Mouse (Mus musculus): Measurements from ENCODE around the gene C1qtnf7. TPM values are rescaled to one million over a fixed set of nuclear protein-coding genes. Genes with fewer than 3 reads are reported as not detected.

Gene C1qtnf7
- polyA plus RNA-seq (2015; fragmentation: Nextera tagmentation; extraction: Ambion mirVana): 45.5 and 47.8 TPM in 2 replicates

DNA sequence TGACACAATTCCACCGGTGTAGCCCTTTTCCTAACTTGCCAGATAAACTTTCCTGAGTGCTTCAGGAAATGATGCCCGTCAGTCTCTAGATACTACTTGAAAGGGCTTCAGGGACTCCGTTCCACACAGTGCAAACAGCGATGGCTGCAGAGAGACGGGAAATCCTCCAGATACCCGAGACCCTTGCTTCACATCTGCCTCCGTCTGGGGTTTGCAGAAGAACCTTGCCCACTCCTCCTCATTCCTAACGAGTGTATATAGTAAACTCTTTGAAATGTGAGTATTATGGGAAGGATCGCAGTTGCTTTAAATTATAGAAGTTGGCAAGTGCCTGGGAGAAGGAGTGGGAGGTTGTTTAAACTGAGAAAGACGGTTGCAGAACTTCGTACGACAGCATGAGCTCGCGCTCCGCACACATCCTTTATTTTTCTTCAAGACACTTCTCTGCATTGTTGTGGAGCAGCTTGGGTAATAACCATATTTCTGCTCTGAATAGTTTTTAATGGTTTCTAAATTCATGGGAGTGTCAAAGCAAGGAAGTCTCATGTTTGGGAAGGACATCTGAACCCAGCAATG lies at the start of gene C1qtnf7:
TSS of gene C1qtnf7 (plus strand) at position 138 of the 576 bp plus-strand sequence.
- peak within 1 kb of the TSS; percentile 58 for H3K9ac ChIP-seq (ENCODE audit: low read length)
- H3K4me1 ChIP-seq (replicated peaks; ENCODE audit: control insufficient read depth, insufficient read depth, low read length): peaks cover 14% of the 10 kb centered on the region
- H3K36me3 ChIP-seq (ENCODE audit: control insufficient read depth, insufficient read depth, low read length): no peaks in the 10 kb centered on the region
- peak; percentile 49 for ATAC-seq (ENCODE audit: low read depth)
- H3K4me3 ChIP-seq (ENCODE audit: low read length): peak within 1 kb of the TSS; percentile 49
- 6% methylated on average over 15 of the region's 15 CpGs for WGBS
- H3K27me3 ChIP-seq (ENCODE audit: control insufficient read depth, insufficient read depth, low read depth, low read length): no peaks in the 10 kb centered on the region
- H3K9me3 ChIP-seq (ENCODE audit: control insufficient read depth, low read length): no peaks in the 10 kb centered on the region
- H3K4me2 ChIP-seq (ENCODE audit: low read depth, low read length): peak within 1 kb of the TSS; percentile 56
- H3K27ac ChIP-seq (ENCODE audit: low read length): peak within 1 kb of the TSS; percentile 92

DNA sequence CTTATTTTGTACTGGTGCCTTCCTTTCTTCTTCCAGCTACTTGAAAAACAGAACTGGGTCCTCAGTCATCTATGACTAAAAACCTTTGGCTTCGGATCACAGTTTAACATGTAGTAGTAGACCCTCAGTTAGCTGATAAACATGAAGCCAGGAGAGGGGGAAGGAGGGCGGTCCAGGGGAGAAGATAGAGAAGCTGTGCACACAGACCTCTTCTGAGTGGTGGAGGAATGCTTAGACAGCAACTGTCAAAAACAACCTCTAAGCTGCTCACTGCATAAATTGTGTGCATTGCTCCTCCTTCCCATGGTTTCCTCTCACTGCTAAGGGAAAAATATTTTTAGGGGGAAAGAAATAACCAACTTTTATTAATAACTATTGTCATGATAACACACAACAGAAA lies 48.6 kb upstream of the C1qtnf7 start:
- Histone ChIP-seq H3K27me3 (ENCODE audit: control insufficient read depth, insufficient read depth, low read depth, low read length) (no peaks in the 10 kb centered on the region), H3K27ac (ENCODE audit: low read length) (no peak overlapping the region), H3K4me1 (replicated peaks; ENCODE audit: control insufficient read depth, insufficient read depth, low read length) (no peaks in the 10 kb centered on the region; the same call in 1 of the 2 replicates), H3K9me3 (ENCODE audit: control insufficient read depth, low read length) (no peaks in the 10 kb centered on the region), H3K4me2 (ENCODE audit: low read depth, low read length) (no peak overlapping the region), H3K36me3 (ENCODE audit: control insufficient read depth, insufficient read depth, low read length) (no peaks in the 10 kb centered on the region), H3K4me3 (ENCODE audit: low read length) (no peak overlapping the region), H3K9ac (ENCODE audit: low read length) (no peak overlapping the region)
- ATAC-seq (ENCODE audit: low read depth): no peak
- 58% methylated on average over 2 of the region's 2 CpGs for WGBS

DNA sequence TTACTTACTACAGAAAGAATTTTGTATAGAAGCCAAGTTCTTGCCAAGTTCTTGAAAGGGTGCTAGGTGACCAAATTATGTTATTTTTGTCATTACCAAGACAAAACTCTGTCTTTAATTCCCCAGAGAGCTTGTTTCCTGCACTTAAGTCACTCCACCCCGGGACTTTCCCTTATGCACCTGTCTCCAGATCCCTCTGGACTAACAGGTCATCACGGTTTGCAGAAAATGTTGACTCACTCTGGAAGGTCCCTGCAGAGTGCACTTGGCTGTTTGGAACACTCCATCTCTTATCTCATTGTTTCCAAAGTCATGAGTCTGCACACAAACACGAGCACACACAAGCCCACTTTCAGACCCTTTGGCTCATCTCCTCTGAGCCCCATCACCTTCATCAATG lies 48.1 kb upstream of the C1qtnf7 start:
- ATAC-seq (ENCODE audit: low read depth): no peak
- WGBS: 22% methylated on average over 3 of the region's 3 CpGs

GRCm38 (mm10) chr5:43468937-43469336 lies 46.4 kb upstream of the C1qtnf7 start:
- ATAC-seq (ENCODE audit: low read depth): no peak
- 49% methylated on average over 10 of the region's 10 CpGs for WGBS
- H3K9ac ChIP-seq (ENCODE audit: low read length): no peak overlapping the region

More for the DNA sequence above, 48.1 kb upstream of the C1qtnf7 start:
- no peaks in the 10 kb centered on the region for H3K36me3 ChIP-seq (ENCODE audit: control insufficient read depth, insufficient read depth, low read length)
- no peak overlapping the region for H3K4me3 ChIP-seq (ENCODE audit: low read length)
- no peaks in the 10 kb centered on the region; the same call in 1 of the 2 replicates for H3K4me1 ChIP-seq (replicated peaks; ENCODE audit: control insufficient read depth, insufficient read depth, low read length)
- H3K9me3 ChIP-seq (ENCODE audit: control insufficient read depth, low read length): no peaks in the 10 kb centered on the region
- H3K27ac ChIP-seq (ENCODE audit: low read length): no peak overlapping the region
- H3K27me3 ChIP-seq (ENCODE audit: control insufficient read depth, insufficient read depth, low read depth, low read length): no peaks in the 10 kb centered on the region
- H3K9ac ChIP-seq (ENCODE audit: low read length): no peak overlapping the region
- H3K4me2 ChIP-seq (ENCODE audit: low read depth, low read length): no peak overlapping the region

DNA sequence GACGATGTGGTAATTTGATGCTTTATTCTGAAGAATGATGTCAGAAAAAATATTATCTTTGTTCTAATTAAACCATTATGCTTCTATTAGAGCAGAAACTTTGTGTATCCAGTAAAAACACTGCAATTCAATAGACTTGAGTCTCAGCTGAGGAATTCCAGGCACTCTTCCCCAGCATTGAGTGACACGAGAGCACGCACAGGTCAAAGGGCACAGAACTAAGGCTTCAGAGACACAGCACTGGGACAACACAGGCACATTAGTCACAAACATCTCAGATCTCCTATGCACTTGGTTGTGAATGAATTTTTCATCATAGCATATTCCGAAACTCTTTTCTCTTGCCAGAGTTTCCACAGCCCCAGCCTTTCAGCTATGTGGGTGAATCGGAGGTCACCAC lies 37.4 kb upstream of the C1qtnf7 start:
- Histone ChIP-seq H3K9ac (ENCODE audit: low read length) (no peak overlapping the region), H3K9me3 (ENCODE audit: control insufficient read depth, low read length) (no peaks in the 10 kb centered on the region), H3K27me3 (ENCODE audit: control insufficient read depth, insufficient read depth, low read depth, low read length) (no peaks in the 10 kb centered on the region), H3K4me3 (ENCODE audit: low read length) (no peak overlapping the region), H3K36me3 (ENCODE audit: control insufficient read depth, insufficient read depth, low read length) (no peaks in the 10 kb centered on the region), H3K27ac (ENCODE audit: low read length) (no peak overlapping the region), H3K4me1 (replicated peaks; ENCODE audit: control insufficient read depth, insufficient read depth, low read length) (0 out of 2 replicates have a peak, but pooled peaks cover 2% of the 10 kb centered on the region), H3K4me2 (ENCODE audit: low read depth, low read length) (no peak overlapping the region)
- 55% methylated on average over 5 of the region's 5 CpGs for WGBS
- ATAC-seq (ENCODE audit: low read depth): no peak

More at GRCm38 (mm10) chr5:43468937-43469336, 46.4 kb upstream of the C1qtnf7 start:
- Histone ChIP-seq H3K36me3 (ENCODE audit: control insufficient read depth, insufficient read depth, low read length) (no peaks in the 10 kb centered on the region), H3K27me3 (ENCODE audit: control insufficient read depth, insufficient read depth, low read depth, low read length) (no peaks in the 10 kb centered on the region), H3K4me2 (ENCODE audit: low read depth, low read length) (no peak overlapping the region), H3K4me3 (ENCODE audit: low read length) (no peak overlapping the region), H3K9me3 (ENCODE audit: control insufficient read depth, low read length) (no peaks in the 10 kb centered on the region), H3K27ac (ENCODE audit: low read length) (no peak overlapping the region), H3K4me1 (replicated peaks; ENCODE audit: control insufficient read depth, insufficient read depth, low read length) (no peaks in the 10 kb centered on the region; the same call in 1 of the 2 replicates)

DNA sequence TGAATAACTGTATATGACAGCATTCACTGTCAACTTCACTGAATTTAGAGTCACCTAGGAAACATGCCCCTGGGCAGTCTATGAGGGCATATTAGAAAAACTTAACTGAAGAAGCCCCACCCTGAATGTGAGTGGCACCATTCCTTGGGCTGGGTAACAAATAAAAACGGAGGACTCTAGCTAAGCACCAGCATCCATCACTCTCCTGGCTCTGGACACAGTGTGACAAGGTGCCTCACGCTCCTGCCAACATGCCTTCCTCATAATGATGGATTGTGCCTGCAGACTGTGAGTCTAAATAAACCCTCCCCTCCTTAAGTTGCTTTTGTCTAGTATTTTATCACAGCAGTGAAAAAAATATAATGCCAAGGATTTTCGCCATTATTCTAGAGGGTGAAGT lies 35.3 kb upstream of the C1qtnf7 start:
- no peak for ATAC-seq (ENCODE audit: low read depth)
- Histone ChIP-seq H3K4me2 (ENCODE audit: low read depth, low read length) (no peak overlapping the region), H3K27ac (ENCODE audit: low read length) (no peak overlapping the region), H3K9ac (ENCODE audit: low read length) (no peak overlapping the region), H3K36me3 (ENCODE audit: control insufficient read depth, insufficient read depth, low read length) (no peaks in the 10 kb centered on the region), H3K4me1 (replicated peaks; ENCODE audit: control insufficient read depth, insufficient read depth, low read length) (0 out of 2 replicates have a peak, but pooled peaks cover 2% of the 10 kb centered on the region), H3K27me3 (ENCODE audit: control insufficient read depth, insufficient read depth, low read depth, low read length) (no peaks in the 10 kb centered on the region), H3K9me3 (ENCODE audit: control insufficient read depth, low read length) (no peaks in the 10 kb centered on the region), H3K4me3 (ENCODE audit: low read length) (no peak overlapping the region)
- WGBS: 38% methylated on average over 3 of the region's 3 CpGs

DNA sequence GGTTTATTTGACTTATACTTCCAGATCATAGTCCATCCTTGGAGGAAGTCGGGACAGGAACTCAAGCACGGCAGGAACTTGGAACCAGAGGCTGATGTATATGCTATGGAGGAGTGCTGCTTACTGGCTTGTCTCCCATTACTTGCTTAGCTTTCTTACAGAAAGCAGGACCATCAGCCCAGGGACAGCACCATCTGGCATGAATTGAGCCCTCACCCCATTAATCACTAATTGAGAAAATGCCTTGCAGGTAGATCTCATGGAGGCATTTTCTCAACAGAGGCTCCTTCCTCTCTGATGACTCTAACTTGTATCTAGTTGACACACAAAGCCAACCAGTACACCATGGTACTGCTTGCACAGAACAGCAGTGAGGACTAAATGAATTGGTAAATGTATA lies 34.6 kb upstream of the C1qtnf7 start:
- no peaks in the 10 kb centered on the region for H3K9me3 ChIP-seq (ENCODE audit: control insufficient read depth, low read length)
- 0 out of 2 replicates have a peak, but pooled peaks cover 2% of the 10 kb centered on the region for H3K4me1 ChIP-seq (replicated peaks; ENCODE audit: control insufficient read depth, insufficient read depth, low read length)
- no peak overlapping the region for H3K4me2 ChIP-seq (ENCODE audit: low read depth, low read length)
- H3K27ac ChIP-seq (ENCODE audit: low read length): no peak overlapping the region
- no peaks in the 10 kb centered on the region for H3K36me3 ChIP-seq (ENCODE audit: control insufficient read depth, insufficient read depth, low read length)
- no peak overlapping the region for H3K9ac ChIP-seq (ENCODE audit: low read length)
- WGBS: 36% methylated on average over 2 of the region's 2 CpGs
- H3K4me3 ChIP-seq (ENCODE audit: low read length): no peak overlapping the region
- no peaks in the 10 kb centered on the region for H3K27me3 ChIP-seq (ENCODE audit: control insufficient read depth, insufficient read depth, low read depth, low read length)
- ATAC-seq (ENCODE audit: low read depth): no peak

DNA sequence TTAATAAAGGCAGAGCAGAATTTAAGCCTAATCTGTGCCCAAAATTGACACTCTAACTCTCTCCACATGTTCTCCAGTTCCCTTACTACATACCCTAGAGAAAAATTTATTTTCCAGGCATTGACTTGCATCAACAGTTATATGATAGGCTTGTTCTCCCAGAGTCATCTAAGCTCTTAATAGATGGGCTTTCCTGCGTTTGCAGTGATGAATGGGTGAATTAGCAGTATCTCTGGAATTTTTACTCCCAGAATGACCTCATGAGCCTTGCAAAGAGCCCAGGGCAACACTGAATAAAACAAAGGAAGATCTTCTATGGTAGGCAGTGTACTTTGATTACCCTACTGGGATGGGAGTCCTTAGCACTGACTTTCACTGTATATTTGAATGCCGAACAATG lies 33.5 kb upstream of the C1qtnf7 start:
- no peaks in the 10 kb centered on the region for H3K9me3 ChIP-seq (ENCODE audit: control insufficient read depth, low read length)
- H3K36me3 ChIP-seq (ENCODE audit: control insufficient read depth, insufficient read depth, low read length): no peaks in the 10 kb centered on the region
- 56% methylated on average over 2 of the region's 2 CpGs for WGBS
- no peak overlapping the region for H3K9ac ChIP-seq (ENCODE audit: low read length)
- no peak overlapping the region for H3K4me3 ChIP-seq (ENCODE audit: low read length)
- H3K27me3 ChIP-seq (ENCODE audit: control insufficient read depth, insufficient read depth, low read depth, low read length): no peaks in the 10 kb centered on the region
- H3K4me1 ChIP-seq (replicated peaks; ENCODE audit: control insufficient read depth, insufficient read depth, low read length): 0 out of 2 replicates have a peak, but pooled peaks cover 2% of the 10 kb centered on the region
- no peak overlapping the region for H3K4me2 ChIP-seq (ENCODE audit: low read depth, low read length)
- no peak overlapping the region for H3K27ac ChIP-seq (ENCODE audit: low read length)
- no peak for ATAC-seq (ENCODE audit: low read depth)

DNA sequence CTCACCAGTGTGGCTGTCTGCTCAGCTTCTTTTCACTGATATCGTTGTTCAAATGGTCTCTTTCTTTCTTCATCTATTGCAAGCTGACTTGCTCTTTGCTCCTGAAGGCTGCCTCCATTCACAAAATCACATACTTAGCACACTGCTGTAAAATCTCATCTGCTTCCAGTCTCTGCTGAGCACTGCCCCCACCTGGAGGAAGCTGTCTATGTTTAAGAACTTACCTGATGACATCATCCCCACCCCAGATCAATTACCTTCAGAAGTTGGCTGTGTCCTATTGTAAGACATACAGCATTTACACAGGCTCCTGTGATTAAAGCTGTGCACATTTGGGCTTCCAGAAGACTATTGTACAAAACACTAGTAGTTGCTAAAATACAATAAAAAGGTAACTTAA lies 13.5 kb upstream of the C1qtnf7 start:
- Histone ChIP-seq H3K27ac (ENCODE audit: low read length) (no peak overlapping the region), H3K4me2 (ENCODE audit: low read depth, low read length) (no peak overlapping the region), H3K9ac (ENCODE audit: low read length) (no peak overlapping the region), H3K27me3 (ENCODE audit: control insufficient read depth, insufficient read depth, low read depth, low read length) (no peaks in the 10 kb centered on the region), H3K9me3 (ENCODE audit: control insufficient read depth, low read length) (no peaks in the 10 kb centered on the region), H3K4me3 (ENCODE audit: low read length) (no peak overlapping the region), H3K36me3 (ENCODE audit: control insufficient read depth, insufficient read depth, low read length) (no peaks in the 10 kb centered on the region), H3K4me1 (replicated peaks; ENCODE audit: control insufficient read depth, insufficient read depth, low read length) (0 out of 2 replicates have a peak, but pooled peaks cover 1% of the 10 kb centered on the region)
- no peak for ATAC-seq (ENCODE audit: low read depth)
- 80% methylated on average over 1 of the region's 1 CpGs for WGBS
